Mouse (Mus musculus) 416B (cell line): ENCODE measurements around the gene Camta1.

Experiments used
- DNase-seq: peaks from one replicate; pipeline ENCODE4 v3.0.0; 2011; ENCODE audit warnings: low read depth

Camta1 gene

GRCm38 (mm10) chr4:151516998-151517799 is 344.5 kb downstream of the Camta1 start:
- DNase-seq = no peak

GRCm38 (mm10) chr4:151515316-151515715 is 346.4 kb downstream of the Camta1 start:
- DNase-seq = no peak

- DNase-seq = no peak
These were observed 350.6 kb downstream of the Camta1 start for GRCm38 (mm10) chr4:151511092-151511491.

- DNase-seq = no peak
These were observed 351.3 kb downstream of the Camta1 start for GRCm38 (mm10) chr4:151510417-151510816.

GRCm38 (mm10) chr4:151506701-151507100 is 355.0 kb downstream of the Camta1 start:
- DNase-seq = no peak

- no peak for DNase-seq
These were observed 363.0 kb downstream of the Camta1 start for GRCm38 (mm10) chr4:151498481-151499276.

GRCm38 (mm10) chr4:151496581-151496980 is 365.1 kb downstream of the Camta1 start:
- no peak for DNase-seq

GRCm38 (mm10) chr4:151495276-151495882 is 366.3 kb downstream of the Camta1 start:
- no peak for DNase-seq

- DNase-seq = no peak
These were observed 368.9 kb downstream of the Camta1 start for GRCm38 (mm10) chr4:151492786-151493185.

GRCm38 (mm10) chr4:151483977-151484313 is 377.7 kb downstream of the Camta1 start:
- DNase-seq = no peak

- no peak for DNase-seq
These were observed 378.2 kb downstream of the Camta1 start for GRCm38 (mm10) chr4:151483299-151483976.

- no peak for DNase-seq
These were observed 380.7 kb downstream of the Camta1 start for GRCm38 (mm10) chr4:151480928-151481327.

- no peak for DNase-seq
These were observed 383.7 kb downstream of the Camta1 start for GRCm38 (mm10) chr4:151477950-151478349.

- no peak for DNase-seq
These were observed 386.7 kb downstream of the Camta1 start for GRCm38 (mm10) chr4:151474895-151475470.

- DNase-seq = no peak
These were observed 389.8 kb downstream of the Camta1 start for GRCm38 (mm10) chr4:151471886-151472285.

GRCm38 (mm10) chr4:151468381-151468780 is 393.3 kb downstream of the Camta1 start:
- DNase-seq = no peak

- DNase-seq = no peak
These were observed 403.0 kb downstream of the Camta1 start for GRCm38 (mm10) chr4:151458686-151459085.

- no peak for DNase-seq
These were observed 407.1 kb downstream of the Camta1 start for GRCm38 (mm10) chr4:151454611-151455010.

GRCm38 (mm10) chr4:151454065-151454464 is 407.6 kb downstream of the Camta1 start:
- no peak for DNase-seq

GRCm38 (mm10) chr4:151451885-151452284 is 409.8 kb downstream of the Camta1 start:
- no peak for DNase-seq

- no peak for DNase-seq
These were observed 411.7 kb downstream of the Camta1 start for GRCm38 (mm10) chr4:151449981-151450380.

GRCm38 (mm10) chr4:151448341-151448740 is 413.3 kb downstream of the Camta1 start:
- no peak for DNase-seq
